Mouse (Mus musculus) embryonic facial prominence, embryonic 14.5 days (tissue): Measurements from ENCODE around the gene Scgb1b2. TPM values are rescaled to one million over a fixed set of nuclear protein-coding genes. Genes with fewer than 3 reads are reported as not detected.

Source experiments
- ATAC-seq: fragments of 200-750 bp; cut with Nextera tagmentation; 2 replicates; pipeline ENCODE4 v1.8.0; 2017; ENCODE audit warnings: low read depth, moderate number of reproducible peaks, moderate TSS enrichment
- DNase-seq: peaks from one replicate; pipeline ENCODE4 v3.0.0-alpha.2; 2015; ENCODE audit warnings: low spot score
- H3K27ac ChIP-seq: fragments of 300-500 bp; sonication (generic); replicated peaks from 2 replicates; pipeline ENCODE4 v1.5.1; 2014; ENCODE audit warnings: low read depth, mild to moderate bottlenecking, low read length, moderate library complexity
- H3K27me3 ChIP-seq: fragments of 300-500 bp; sonication (generic); replicated peaks from 2 replicates; pipeline ENCODE4 v1.6.1; 2014; ENCODE audit warnings: low read length; ENCODE audit not compliant: control insufficient read depth, insufficient read depth
- H3K36me3 ChIP-seq: fragments of 300-500 bp; sonication (generic); 2 replicates; pipeline ENCODE4 v1.6.1; 2014; ENCODE audit warnings: low read length, mixed read lengths; ENCODE audit not compliant: control insufficient read depth, insufficient read depth
- H3K4me1 ChIP-seq: fragments of 300-500 bp; sonication (generic); 2 replicates; pipeline ENCODE4 v1.6.1; 2014; ENCODE audit warnings: antibody characterized with exemption, low read length; ENCODE audit not compliant: control insufficient read depth, insufficient read depth
- H3K4me2 ChIP-seq: fragments of 300-500 bp; sonication (generic); 2 replicates; pipeline ENCODE4 v1.6.1; 2014; ENCODE audit warnings: low read depth, mild to moderate bottlenecking, low read length, moderate library complexity, mixed read lengths
- H3K4me3 ChIP-seq: fragments of 300-500 bp; sonication (generic); 2 replicates; pipeline ENCODE4 v1.5.1; 2014; ENCODE audit warnings: low read depth, mild to moderate bottlenecking, low read length
- H3K9ac ChIP-seq: fragments of 300-500 bp; sonication (generic); 2 replicates; pipeline ENCODE4 v1.6.1; 2014; ENCODE audit warnings: low read depth, mild to moderate bottlenecking, low read length, moderate library complexity, mixed read lengths
- H3K9me3 ChIP-seq: fragments of 300-500 bp; sonication (generic); 2 replicates; pipeline ENCODE4 v1.6.1; 2016; ENCODE audit warnings: low read length; ENCODE audit not compliant: control insufficient read depth
- WGBS: fragments of 180-500 bp; shearing (Covaris S2); extraction: QIAGEN DNeasy Blood & Tissue Kit; methylation state at CpG from one replicate; pipeline ENCODE4 v1.1.7; 2014; 5-methylcytosine and 5-hydroxymethylcytosine counted together
- polyA plus RNA-seq: library from polyadenylated mRNA; unstranded; fragments of >200 nt; fragmentation: Nextera tagmentation; extraction: Ambion mirVana; gene quantifications from 2 replicates; pipeline ENCODE4 v1.2.1, GENCODE M21; 2014

The Scgb1b2 gene
- not detected in 2 replicates for polyA plus RNA-seq

- no peak for ATAC-seq
- Histone ChIP-seq H3K9ac (no peak within 1 kb of the TSS), H3K36me3 (no peaks in the 10 kb centered on the region), H3K9me3 (peaks cover 17% of the 10 kb centered on the region), H3K4me1 (no peaks in the 10 kb centered on the region), H3K4me3 (no peak within 1 kb of the TSS), H3K27me3 (no peaks in the 10 kb centered on the region), H3K4me2 (no peak within 1 kb of the TSS), H3K27ac (no peak within 1 kb of the TSS)
- DNase-seq, result no peak
- WGBS, result 72% methylated on average over 3 of the region's 3 CpGs
Observed at GRCm38 (mm10) chr7:31291721-31292120, at the start of gene Scgb1b2. Scgb1b2 (minus strand) TSS chr7:31291821.

GRCm38 (mm10) chr7:31290208-31290607, 1.4 kb downstream of the Scgb1b2 start, which contains the start of gene Scgb2b2:
Scgb2b2 (plus strand) TSS chr7:31290508.
- H3K4me2 ChIP-seq, result no peak within 1 kb of the TSS
- no peaks in the 10 kb centered on the region for H3K36me3 ChIP-seq
- H3K27me3 ChIP-seq, result no peaks in the 10 kb centered on the region
- ATAC-seq, result no peak
- H3K9me3 ChIP-seq, result peaks cover 17% of the 10 kb centered on the region
- 83% methylated on average over 5 of the region's 5 CpGs for WGBS
- H3K4me1 ChIP-seq, result no peaks in the 10 kb centered on the region
- DNase-seq, result no peak
- H3K9ac ChIP-seq, result no peak within 1 kb of the TSS
- no peak within 1 kb of the TSS for H3K27ac ChIP-seq
- H3K4me3 ChIP-seq, result no peak within 1 kb of the TSS

Other genes starting within 250 kb of the Scgb1b2 start
- gene Fxyd5, start 249.3 kb downstream of the Scgb1b2 start, polyA plus RNA-seq, result 57.0 and 64.6 TPM in 2 replicates
- 37.0 and 40.9 TPM in 2 replicates for gene Fxyd7, start 240.4 kb downstream of the Scgb1b2 start, polyA plus RNA-seq
- 113 and 135 TPM in 2 replicates for gene Fxyd1, start 234.6 kb downstream of the Scgb1b2 start, polyA plus RNA-seq
- gene Lgi4, start 232.5 kb downstream of the Scgb1b2 start, polyA plus RNA-seq, result 0.86 and 1.6 TPM in 2 replicates
- 48.8 and 71.7 TPM in 2 replicates for gene Fxyd3, start 215.1 kb downstream of the Scgb1b2 start, polyA plus RNA-seq
- 4.4 and 4.9 TPM in 2 replicates for gene Hpn, start 176.5 kb downstream of the Scgb1b2 start, polyA plus RNA-seq
- gene Scn1b, start 164.8 kb downstream of the Scgb1b2 start, polyA plus RNA-seq, result 8.5 and 9.4 TPM in 2 replicates
- 65.4 and 65.7 TPM in 2 replicates for gene Gramd1a, start 135.9 kb downstream of the Scgb1b2 start, polyA plus RNA-seq
- gene Scgb2b2, start 1.3 kb downstream of the Scgb1b2 start, polyA plus RNA-seq, result not detected in 2 replicates
- not detected in 2 replicates for gene Scgb2b3, start 70.3 kb upstream of the Scgb1b2 start, polyA plus RNA-seq
- not detected in 2 replicates for gene Scgb1b3, start 83.8 kb upstream of the Scgb1b2 start, polyA plus RNA-seq